Mouse (Mus musculus) heart, adult 2 months (tissue): ENCODE data around the gene Hephl1.

ENCODE experiments used
- CTCF ChIP-seq: fragments of 200-600 bp; IDR thresholded peaks from 2 replicates; pipeline ENCODE4 v1.8.1; 2022; ENCODE audit warnings: antibody characterized with exemption, mild to moderate bottlenecking, moderate library complexity
- EP300 ChIP-seq: fragments of 200-500 bp; IDR thresholded peaks from 2 replicates; pipeline ENCODE4 v1.6.1; 2011; ENCODE audit warnings: low read depth, low read length, control low read depth; ENCODE audit not compliant: insufficient read depth
- POLR2A ChIP-seq: fragments of 200-500 bp; IDR thresholded peaks from 2 replicates; pipeline ENCODE4 v1.6.1; 2011; ENCODE audit warnings: mild to moderate bottlenecking, low read depth, low read length, control low read depth; ENCODE audit not compliant: insufficient read depth

DNA sequence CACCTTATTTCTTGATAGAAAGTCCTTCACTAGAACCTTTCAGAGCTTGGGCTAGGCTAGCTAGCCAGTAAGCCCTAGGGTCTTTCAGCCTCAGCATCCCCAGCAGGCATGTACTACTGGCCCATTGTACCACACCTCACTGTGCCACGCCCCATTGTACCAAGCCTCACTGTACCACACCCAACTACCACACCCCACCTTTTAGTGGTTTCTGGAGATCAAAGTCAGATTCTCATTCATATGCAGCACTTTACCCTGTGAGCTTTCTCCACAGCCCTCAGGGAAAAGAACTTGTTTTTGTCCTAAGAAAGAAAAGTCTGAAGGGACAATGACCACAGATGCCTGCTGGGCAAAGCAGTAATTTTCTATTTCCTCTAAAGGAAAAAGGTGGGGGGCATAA is 88.9 kb downstream of the Hephl1 start:
- TF ChIP-seq CTCF, result no peak
- no peak for TF ChIP-seq EP300
- no peak for TF ChIP-seq POLR2A
